Mouse (Mus musculus): ENCODE data around the gene Coro1a.

Gene Coro1a

DNA sequence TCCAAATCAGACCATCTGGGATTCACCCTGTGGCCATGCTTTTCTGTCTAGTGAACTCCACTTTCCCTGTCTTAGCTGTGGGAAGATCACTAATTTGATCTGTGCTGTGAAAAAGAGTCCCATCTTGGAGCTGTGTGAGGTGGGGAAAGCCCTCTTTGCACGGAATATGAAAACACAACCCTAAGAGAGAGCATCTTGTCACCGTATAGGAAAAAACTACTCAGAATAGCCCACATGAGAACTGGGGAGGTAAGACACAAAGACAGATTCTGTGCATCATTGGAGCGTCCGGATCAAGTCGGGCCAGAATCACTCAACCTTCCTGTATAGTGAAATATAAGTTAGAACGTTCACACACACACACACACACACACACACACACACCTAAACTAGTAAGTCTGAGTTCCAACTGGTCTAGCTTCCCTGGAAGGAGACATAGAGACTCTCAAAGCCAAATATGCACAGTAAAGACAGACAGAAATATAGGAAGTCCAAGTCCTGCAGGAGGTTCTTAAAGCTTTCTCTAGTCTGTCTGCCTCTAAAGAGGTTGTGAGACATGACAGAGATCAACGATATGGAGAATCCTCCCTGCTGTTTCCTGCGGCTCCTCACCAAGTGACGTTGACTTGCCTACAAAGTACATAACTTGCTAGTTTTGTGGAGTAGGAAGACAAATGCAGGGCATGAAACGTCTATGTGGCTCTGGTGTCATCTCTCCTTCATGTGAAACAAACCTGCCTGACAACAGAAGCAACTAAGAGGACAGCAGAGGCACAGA is 777 bp upstream of the Coro1a start:
- in situ Hi-C loops (cut with MseI, MboI), result no loop called here

DNA sequence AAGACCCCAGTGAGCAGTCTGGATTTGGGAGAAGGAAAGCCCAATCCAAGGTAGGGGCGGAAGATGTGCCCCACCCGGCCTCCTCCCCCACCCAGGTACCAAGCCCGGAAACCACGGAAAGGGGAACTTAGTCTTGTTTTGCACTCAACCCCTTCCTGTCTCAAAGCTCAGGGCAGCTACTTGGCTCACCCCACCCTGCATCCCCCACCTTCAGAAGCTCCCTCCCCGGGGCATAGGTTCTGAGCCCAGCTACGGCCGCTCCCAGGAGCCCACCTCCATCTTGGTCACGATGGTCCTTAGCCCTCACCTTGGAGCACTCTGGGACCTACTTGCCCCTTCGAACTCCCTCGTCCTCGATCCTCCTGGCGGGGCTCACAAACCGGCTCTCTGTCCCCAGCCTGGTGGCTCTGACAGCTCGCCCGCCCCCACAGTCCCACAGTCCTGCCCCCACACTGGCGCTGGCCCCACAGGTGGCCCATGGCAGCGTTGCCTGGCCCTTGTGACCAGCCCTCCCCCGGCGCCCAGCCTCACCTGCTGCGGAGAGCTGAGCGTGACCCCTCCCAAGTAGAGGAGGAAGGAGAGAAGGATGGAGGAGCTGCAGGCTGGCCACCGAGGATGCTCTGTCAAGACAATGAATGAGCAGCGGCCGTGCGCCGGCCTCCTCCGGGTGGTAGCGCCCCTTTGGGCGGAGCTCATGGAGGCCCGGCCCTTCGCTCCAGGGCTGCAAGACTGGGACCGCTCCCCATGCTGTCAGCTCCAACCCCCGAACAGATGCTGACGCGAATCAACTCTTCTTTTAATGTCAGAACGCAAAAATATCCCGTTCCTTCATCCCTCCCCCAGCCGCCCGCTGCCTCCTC is 3.2 kb downstream of the Coro1a start:
- in situ Hi-C loops (cut with MseI, MboI), result no loop called here

DNA sequence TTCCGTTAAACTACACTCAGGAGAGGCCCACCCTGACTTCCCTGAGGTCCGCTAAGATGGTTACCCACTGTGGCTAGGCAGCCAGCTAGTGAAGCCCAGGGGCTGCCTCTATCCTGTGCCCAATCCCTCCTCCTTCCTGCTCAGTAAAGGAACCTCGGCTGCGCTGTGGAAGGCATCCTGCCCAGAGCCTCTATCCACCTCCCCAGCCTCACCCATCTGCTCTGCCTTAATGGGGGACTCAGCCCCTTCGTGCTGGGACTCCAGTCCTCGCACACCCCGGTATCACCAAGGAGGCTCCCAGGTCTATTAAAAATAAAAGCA is 3.9 kb downstream of the Coro1a start:
- in situ Hi-C loops (cut with MseI, MboI), result no loop called here

DNA sequence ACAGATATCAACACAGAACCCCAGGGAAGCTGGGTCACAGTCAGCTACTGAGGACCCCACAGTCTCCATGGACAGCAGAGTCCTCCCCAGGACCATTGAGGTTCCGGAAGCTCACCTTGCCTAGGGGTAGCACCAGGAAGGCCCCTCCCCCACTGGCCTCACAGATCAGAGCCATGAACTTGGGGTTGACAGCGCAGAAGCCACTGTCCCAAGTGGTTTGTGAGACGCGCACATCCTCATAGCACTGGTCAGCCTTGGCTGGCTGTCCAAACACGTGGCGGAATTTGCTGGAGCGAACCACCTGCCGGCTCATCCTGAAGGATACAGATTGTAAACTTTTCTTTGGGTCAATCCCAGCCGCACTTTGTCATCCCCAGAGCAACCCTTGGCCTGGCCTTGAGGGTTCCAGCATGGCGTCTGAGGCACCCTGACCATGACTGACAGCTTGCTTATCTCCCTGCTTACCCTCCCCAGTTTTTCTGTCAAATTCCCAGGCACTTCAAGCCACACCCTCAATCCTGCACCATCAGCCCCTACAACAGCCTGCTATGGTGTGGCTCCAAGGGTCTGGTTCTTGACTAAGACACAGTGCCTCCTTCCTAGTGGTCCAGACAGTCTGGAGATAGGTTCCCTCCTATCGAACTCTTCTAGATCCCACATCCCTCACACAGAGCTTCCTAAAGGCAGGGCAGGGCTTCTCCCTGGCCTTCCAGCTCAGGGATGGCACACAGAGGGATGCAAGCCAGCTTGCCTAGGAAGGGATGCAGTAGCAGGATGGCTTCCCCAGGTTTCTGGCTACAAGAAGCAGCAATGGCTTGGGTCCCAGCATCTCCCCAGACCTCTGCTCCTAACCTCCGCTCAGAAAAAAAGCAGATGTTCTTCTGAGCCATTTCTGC is 4.5 kb downstream of the Coro1a start:
- in situ Hi-C loops (cut with MseI, MboI), result no loop called here

DNA sequence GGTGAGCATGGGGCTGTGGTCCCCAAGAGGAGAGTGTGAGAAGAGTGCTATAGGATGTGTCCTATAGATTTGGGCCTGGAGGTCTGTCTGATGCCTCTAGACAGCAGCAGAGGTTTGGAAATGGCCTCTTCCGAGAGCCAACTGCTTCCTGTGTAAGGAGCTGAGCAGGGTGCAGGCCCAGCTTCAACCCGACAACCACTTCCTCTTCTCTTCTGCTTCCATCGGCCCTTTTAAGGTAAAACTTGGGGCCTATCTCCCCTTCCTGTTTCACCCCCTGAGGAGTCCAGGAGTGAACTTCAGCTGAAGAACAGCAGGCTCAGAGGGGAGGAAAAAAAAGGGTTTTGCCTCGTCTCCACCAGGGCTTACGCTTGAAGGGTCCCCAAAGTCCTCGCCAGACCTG is 5.2 kb downstream of the Coro1a start:
- in situ Hi-C loops (cut with MseI, MboI), result no loop called here

DNA sequence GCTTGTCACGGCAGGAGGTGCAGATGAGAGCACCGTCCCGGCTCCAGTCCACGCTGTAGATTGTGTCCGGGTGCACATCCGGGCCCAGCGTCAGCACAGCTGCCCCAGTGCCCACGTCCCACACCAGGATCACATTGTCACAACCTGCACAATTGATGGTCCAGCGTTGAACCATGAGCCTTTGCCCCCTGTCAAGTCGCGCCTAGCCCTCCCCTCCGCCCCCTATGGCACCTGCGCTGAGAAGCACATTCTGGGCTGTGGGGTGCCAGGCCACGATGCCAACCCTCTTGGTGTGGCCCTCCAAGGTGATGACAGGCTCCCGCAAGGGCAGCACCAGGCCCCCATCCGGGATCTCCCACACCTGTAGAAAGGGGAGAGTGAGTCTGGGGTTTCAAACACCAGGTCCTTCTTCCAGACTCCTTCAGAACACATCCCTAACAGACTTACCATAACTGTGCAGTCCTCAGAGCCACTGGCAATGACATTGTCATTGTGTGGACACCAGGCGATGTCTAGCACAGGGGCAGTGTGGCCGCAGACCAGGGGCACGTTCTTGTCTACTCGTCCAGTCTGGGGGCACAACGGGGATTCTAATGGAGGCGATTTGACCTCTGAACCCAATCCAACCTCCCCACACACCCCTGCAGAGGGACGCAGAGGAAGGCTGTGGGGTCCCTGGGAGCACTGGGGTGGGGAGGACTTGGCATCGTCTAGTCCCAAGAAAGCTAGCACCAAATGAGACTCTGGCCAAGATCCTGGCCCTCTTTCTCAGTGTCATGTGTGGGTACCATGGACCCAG is 5.8 kb downstream of the Coro1a start:
- in situ Hi-C loops (cut with MseI, MboI), result no loop called here

DNA sequence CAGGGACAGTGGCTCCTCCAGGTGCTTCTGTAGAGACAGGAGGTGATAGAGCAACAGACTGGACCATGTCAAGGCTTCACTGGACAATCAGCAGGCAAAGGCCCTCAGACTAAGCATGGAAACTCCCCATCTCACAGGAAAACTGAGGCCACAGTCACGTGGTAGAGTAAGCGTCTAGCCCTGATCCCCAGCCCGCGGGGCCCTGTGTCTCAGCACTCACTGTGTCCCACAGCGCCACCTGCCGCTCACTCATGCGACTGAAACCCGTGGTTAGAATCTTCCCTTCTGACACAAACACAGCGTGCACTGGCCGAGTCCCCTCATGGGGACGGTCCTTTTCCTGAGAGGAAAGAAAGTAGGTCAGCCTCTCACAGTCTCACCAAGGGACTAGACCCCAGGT is 6.5 kb downstream of the Coro1a start:
- in situ Hi-C loops (cut with MseI, MboI), result no loop called here

DNA sequence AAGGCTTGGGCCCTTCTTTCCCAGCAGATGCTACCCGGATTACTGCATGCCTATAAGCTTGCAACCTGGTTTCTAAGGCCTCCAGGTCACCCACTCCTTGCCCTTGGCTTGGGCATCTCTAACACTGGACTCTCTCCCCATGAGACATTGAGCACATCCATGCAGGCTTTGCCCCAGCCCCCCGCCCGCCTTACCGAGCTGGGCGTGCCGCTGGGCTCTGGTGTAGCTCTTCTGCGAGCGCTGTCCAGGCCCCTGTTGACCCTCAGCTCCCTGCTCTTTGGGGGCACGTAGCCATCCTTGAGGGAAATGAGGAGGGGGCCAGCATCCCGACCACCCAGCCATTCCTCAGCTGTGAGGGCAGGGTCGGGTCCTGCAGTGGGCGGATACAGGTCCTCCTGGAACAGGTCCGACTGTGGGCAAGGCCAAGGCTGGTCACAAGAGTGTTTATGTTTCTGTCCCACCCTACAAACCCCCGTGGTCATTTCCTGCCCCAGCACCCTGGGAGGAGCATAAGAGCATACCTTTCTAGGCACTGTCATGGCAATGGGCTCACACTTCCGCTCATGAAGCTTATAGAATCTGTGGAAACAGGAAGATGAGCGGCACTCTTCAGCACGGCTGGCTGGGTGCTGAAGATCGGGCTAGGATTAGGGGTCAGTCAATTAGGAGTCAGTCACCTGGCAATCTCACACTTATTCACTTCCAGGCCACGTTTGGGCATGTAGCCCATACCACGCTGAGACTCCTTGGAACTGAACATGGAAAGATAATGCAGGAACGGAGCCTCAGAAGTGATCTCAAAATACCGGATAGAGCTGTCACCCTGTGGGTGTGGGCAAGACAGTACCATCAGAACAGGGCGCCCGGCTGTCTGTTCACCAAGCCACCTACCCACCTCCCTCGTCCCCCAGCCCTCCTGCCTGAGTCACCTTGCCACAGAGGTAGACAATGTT is 7.2 kb downstream of the Coro1a start:
- in situ Hi-C loops (cut with MseI, MboI), result no loop called here

DNA sequence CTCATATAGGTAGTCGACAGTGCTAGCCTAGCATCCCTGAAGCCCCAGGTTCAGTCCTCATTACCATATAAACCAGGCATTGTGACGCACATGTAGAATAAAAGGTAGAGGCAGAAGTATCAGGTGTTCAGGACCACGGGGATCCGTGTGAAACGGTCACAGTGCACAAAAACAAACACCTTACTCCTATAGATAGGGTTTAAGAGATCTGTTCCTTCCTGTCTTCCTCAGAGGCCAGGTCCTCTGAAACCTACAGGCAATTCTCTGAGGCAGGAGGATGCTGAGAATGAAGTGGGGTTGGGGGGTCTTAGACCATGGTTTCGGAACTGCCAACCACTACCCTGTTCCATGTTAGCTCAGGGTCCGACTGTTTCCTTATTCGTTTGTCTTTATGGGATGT is 9.7 kb downstream of the Coro1a start:
- in situ Hi-C loops (cut with MseI, MboI), result no loop called here

DNA sequence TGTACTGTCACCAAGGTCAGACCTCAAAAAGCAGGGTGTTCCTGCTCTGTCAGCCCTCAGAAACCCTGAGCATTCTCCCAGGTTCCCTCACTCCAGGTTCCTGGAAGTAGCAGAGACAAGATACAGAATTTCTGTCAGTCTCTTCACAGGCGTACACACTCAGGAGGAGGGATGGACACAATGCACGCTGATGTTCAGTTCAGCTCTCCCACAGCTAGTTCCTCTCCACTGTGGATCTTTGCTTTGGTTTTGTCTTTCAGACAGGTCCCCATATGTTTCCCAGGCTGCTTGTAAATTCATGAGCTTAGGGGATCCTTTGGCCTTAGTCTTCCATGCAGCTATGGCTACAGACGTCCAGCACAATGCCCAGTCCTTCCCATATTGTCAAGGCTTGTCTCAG is 10.7 kb downstream of the Coro1a start:
- in situ Hi-C loops (cut with MseI, MboI), result no loop called here

DNA sequence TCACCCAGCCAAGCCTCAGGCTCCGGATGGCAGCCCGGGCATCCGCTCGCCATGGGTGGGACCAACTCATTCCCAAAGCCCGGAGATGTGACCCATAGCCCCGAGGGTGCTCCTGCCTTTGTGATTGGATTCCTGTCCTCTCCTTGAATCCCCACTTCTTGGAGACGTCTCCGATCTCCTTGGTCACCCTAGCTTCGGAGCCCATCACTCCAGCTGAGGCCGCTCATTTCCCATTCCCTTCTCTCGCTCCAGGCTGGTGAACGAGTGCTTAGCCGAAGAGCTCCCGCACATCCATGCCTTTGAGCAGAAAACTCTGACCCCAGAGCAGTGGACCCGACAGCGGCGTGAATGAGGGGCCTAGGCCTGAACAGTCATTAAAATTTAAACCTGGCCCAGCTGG is 11.3 kb downstream of the Coro1a start:
- in situ Hi-C loops (cut with MseI, MboI), result no loop called here

DNA sequence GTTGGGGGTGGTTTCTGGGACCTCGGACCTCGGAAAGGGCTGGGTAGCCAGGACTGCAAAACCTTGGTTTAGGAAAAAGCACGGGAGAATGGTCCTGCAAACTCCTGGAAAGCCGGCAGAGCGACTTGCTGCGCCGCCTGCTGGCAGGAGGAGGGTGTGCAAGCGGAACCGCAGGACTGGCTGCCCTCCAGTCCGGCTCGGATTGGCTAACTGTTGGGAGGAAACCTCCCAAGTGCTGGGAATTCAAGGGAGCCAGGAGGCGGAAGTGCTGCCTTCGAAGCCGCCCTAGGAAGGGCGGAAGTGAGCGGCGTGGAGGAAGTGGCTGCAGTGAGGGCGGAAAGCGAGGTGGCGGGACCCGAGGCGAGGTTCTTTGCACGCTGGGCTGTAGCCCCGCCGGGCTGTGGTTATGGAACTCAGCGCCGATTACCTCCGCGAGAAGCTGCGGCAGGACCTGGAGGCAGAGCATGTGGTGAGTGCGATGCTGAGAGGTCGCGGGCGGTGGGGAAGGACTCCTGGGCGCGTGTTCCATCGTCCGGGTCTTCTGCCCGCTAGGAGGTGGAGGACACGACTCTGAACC is 11.9 kb downstream of the Coro1a start, which contains the start of gene Slx1b:
Slx1b (minus strand) TSS at position 154 of the 577 bp plus-strand sequence.
- in situ Hi-C loops (cut with MseI, MboI), result no loop called here

DNA sequence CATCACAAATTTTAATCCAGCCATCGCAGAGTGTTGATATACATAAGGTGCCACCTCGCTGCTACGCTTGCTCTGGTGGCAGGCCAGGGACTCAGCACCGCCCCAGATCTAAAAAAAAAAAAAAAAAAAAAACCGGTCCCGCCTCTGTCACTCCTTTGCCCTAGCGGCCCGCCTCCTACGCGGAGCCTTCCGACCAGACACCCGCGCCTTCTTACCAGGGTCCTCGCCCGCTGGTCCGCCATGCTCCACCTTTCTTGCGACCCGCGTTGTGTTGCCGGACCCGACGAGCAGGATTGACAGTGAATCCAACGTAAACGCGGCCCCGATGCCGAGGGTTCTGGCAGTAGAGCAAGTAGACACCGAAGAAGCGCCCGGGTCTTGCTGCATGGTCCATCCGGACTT is 12.4 kb downstream of the Coro1a start, which contains the start of gene Bola2:
Bola2 (plus strand) TSS at position 192 of the 402 bp plus-strand sequence.
- in situ Hi-C loops (cut with MseI, MboI), result no loop called here

DNA sequence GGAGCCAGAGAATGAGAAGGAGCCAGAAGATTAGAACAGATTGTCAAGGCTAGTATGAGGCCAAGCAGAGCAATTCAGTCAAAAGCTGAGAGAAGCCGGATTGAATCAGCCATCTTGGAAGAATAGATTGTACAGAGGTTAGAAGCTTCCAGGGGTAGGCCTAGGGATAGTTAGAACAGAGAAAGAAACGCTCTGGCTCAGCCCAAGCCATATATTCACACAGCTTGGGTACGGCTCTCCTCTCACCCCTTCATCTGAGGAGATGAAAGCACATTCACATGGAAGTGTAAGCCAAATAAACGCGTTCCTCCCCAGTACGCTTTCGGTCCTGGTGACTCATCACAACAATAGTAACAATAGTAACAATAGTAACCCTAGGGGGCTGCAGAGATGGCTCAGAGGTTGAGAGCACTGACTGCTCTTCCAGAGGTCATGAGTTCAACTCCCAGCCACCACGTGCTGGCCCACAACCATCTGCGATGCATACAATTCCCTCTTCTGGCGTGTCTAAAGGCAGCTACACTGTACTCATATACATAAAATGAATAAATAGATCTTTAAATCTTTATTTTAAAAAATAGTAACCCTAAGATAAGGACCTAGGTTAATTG is 13.0 kb downstream of the Coro1a start:
- in situ Hi-C loops (cut with MseI, MboI), result loop anchor here in 1 of 2 experiments (5.0 kb wide), 1 partner anchor 47 kb away; the partner anchor contains the start of gene Sgf29

DNA sequence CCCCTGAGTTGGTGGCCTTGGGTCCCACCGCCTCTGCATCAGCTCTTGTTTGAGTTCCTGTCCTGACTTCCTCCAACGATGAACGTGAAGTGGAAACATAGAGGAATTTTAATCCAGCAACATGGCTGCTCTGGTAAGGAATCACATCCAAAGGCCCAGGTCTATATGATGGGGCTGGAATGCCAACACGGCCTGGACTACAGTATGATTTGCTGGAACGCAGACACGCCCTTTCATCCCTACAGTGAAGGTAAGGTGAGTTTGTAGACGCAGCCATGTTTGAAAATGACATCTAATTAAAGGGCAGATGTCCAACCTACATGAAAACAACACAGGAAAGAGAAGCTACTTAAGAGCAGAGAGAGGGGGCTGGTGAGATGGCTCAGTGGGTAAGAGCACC is 13.8 kb downstream of the Coro1a start:
- in situ Hi-C loops (cut with MseI, MboI), result loop anchor here in 1 of 2 experiments (5.0 kb wide), 1 partner anchor 46 kb away; the partner anchor contains the start of gene Sgf29

DNA sequence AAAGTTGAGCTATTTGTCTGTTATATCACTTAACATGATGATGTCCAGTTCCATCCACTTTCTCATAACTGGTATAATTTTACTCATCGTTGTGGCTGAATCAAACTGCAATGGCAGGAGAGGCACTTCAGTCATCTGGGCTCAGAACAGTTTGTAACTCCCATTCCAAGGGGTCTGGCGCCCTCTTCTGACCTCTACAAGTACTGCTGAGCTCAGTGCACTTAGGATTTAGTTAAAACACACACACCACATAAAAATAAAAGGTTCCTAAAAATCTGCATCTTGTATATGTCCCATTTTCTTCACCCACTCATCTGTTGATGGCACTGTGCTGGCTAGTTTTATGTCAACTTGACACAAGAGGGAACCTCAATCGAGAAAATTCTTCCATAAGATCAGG is 14.3 kb downstream of the Coro1a start:
- in situ Hi-C loops (cut with MseI, MboI), result loop anchor here in 1 of 2 experiments (5.0 kb wide), 1 partner anchor 46 kb away; the partner anchor contains the start of gene Sgf29

DNA sequence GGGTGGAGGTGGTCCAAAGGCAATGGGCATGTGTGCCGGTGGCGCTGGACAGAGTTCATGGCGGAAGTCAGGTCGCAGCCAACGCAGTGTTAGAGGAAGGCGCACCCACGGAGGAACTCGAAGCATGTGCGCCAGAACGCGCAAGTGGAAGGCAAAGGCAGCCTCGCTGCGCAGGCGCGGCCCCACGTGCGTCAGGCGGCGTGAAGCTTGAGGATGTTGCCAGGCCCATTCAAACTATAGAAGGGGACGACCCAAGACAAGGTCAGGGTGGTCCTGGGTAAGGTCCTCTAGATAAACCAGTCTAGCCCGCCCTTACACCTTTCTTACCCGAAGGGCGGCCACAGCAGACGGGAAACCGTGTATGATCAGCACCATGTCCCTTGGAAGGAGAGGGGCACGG is 15.2 kb downstream of the Coro1a start:
- in situ Hi-C loops (cut with MseI, MboI), result loop anchor here in 1 of 2 experiments (5.0 kb wide), 1 partner anchor 45 kb away; the partner anchor contains the start of gene Sgf29

DNA sequence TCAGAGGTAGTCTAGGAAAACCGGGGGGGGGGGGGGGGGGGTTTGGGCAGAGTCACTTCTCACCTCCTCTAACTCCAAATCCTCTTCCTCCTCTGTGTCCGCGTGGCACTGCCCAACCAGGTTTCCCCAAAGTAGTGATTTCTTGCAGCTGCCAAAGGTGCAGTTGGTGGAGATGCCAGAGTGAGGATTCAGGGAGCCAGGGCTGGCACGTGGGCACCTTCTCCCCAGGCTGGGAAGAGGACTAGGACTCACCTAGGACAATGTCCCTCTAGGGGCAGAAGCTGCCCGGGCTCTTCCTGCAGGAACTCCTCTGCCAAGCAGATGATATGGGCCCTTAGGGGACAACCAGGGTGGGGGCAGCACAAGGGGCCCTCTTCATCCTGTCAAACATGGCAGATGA is 15.9 kb downstream of the Coro1a start:
- in situ Hi-C loops (cut with MseI, MboI), result loop anchor here in 1 of 2 experiments (5.0 kb wide), 1 partner anchor 44 kb away; the partner anchor contains the start of gene Sgf29
